Mouse (Mus musculus): ENCODE results near the gene Ndufaf2. TPM values are rescaled to one million over a fixed set of nuclear protein-coding genes. Genes with fewer than 3 reads are reported as not detected.

Ndufaf2 gene
- polyA plus RNA-seq, 1 experiment from 2014 or later = 65.2 TPM

DNA sequence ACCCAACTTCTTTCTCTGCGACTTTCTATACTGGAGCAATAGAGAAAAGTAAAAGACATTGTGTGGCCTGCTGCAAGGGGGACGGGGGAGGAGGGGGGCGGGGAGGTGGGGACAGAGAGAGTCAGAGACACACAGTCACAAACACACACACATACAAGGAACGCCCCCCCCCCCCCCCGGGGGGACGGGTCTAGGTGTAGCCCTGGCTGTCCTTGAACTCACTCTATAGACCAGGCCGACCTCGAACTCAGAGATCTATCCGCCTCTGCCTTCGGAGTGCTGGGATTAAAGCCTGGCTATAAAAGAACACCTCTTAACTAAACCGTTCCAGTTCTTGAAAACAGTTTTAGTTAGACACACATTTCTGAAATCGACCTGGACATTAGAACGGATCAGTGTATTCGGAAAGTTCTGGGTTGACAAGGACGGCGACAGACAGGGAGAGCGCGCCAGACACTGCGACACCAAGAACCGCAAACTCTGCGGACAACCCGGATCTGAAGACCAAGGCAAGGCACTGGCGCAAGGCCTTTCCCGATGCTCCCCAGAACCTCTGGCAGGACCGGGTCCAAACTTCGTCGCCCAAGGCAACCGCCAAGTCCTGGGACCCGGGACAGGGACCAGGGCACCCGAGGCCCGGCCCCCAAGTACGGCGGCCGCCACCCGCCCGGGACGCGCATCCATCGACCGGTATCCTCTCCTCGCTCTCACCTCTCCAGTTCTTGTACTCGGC, 525 bp downstream of the Ndufaf2 start:
- peaks cover 2% of the 10 kb centered on the region; the same call in 1 of the 2 replicates for H3K36me3 ChIP-seq (ENCODE audit: control insufficient read depth, insufficient read depth, low read length)
- no peaks in the 10 kb centered on the region for H3K9me3 ChIP-seq (ENCODE audit: control insufficient read depth, low read length)
- DNase-seq (ENCODE audit: low spot score) (peak; percentile 27), ATAC-seq (ENCODE audit: low read depth) (peak; percentile 73)
- H3K4me2 ChIP-seq (ENCODE audit: low read depth, low read length) = peak overlapping the region; percentile 55
- H3K4me3 ChIP-seq (ENCODE audit: low read depth, low read length) = peak overlapping the region; percentile 71
- H3K27me3 ChIP-seq (replicated peaks; ENCODE audit: control insufficient read depth, insufficient read depth, low read length) = no peaks in the 10 kb centered on the region
- H3K4me1 ChIP-seq (ENCODE audit: control insufficient read depth, insufficient read depth, low read length) = peaks cover 5% of the 10 kb centered on the region
- H3K27ac ChIP-seq (replicated peaks; ENCODE audit: low read depth, low read length) = no peak overlapping the region; the same call in 1 of the 2 replicates
- peak overlapping the region; percentile 77 for H3K9ac ChIP-seq (ENCODE audit: low read depth, low read length)
- WGBS = 3% methylated on average over 33 of the region's 42 CpGs

GRCm38 (mm10) chr13:108157156-108157555, 1.3 kb downstream of the Ndufaf2 start:
- DNase-seq (ENCODE audit: low spot score) (no peak), ATAC-seq (ENCODE audit: low read depth) (no peak)
- Histone ChIP-seq H3K27me3 (replicated peaks; ENCODE audit: control insufficient read depth, insufficient read depth, low read length) (no peaks in the 10 kb centered on the region), H3K36me3 (ENCODE audit: control insufficient read depth, insufficient read depth, low read length) (no peaks in the 10 kb centered on the region; the same call in 1 of the 2 replicates), H3K4me3 (ENCODE audit: low read depth, low read length) (no peak overlapping the region), H3K4me1 (ENCODE audit: control insufficient read depth, insufficient read depth, low read length) (peaks cover 5% of the 10 kb centered on the region), H3K9ac (ENCODE audit: low read depth, low read length) (no peak overlapping the region), H3K27ac (replicated peaks; ENCODE audit: low read depth, low read length) (no peak overlapping the region), H3K4me2 (ENCODE audit: low read depth, low read length) (peak overlapping the region; percentile 55; the same call in 1 of the 2 replicates), H3K9me3 (ENCODE audit: control insufficient read depth, low read length) (no peaks in the 10 kb centered on the region)
- 83% methylated on average over 2 of the region's 2 CpGs for WGBS

DNA sequence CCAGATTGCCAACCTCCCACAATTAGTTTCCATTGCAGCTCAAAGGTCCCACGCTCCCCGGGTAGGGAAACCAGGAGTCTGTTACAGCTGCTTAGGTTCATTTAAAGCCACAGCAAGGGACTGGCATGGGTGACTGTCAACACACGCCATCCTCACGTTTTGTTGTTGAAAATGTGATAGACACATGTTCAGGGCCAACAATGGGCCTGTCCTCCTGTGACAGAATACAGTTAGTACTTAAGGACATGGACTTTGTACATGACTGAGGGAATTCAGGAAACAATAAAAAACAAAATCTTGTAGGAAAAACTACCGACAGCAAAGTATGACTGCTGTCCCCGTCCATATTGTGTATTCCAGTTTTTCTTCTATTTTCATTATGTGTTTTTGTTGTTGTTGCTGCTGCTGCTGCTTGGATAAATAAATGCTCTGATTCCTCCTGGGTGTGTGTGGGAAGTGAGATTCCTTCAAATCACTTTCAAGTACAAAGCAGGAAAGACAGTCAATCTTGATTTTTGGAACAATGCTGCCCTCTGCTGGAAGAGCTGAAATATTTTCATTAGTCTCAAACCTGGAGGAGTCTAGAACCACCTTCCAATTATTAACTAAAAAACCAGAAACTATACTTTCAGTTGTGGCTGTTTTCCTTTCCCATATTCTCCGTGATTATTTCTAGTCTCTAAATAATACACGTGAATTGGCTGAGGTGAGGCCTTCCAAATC, 5.6 kb downstream of the Ndufaf2 start:
- DNase-seq (ENCODE audit: low spot score) (peak; percentile 83), ATAC-seq (ENCODE audit: low read depth) (peak; percentile 32; the same call in 1 of the 2 replicates)
- 63% methylated on average over 8 of the region's 8 CpGs for WGBS
- H3K4me2 ChIP-seq (ENCODE audit: low read depth, low read length) = no peak overlapping the region
- H3K27me3 ChIP-seq (replicated peaks; ENCODE audit: control insufficient read depth, insufficient read depth, low read length) = no peaks in the 10 kb centered on the region
- H3K9ac ChIP-seq (ENCODE audit: low read depth, low read length) = no peak overlapping the region
- H3K27ac ChIP-seq (replicated peaks; ENCODE audit: low read depth, low read length) = no peak overlapping the region
- H3K36me3 ChIP-seq (ENCODE audit: control insufficient read depth, insufficient read depth, low read length) = no peaks in the 10 kb centered on the region
- H3K4me1 ChIP-seq (ENCODE audit: control insufficient read depth, insufficient read depth, low read length) = no peaks in the 10 kb centered on the region
- H3K9me3 ChIP-seq (ENCODE audit: control insufficient read depth, low read length) = no peaks in the 10 kb centered on the region
- H3K4me3 ChIP-seq (ENCODE audit: low read depth, low read length) = no peak overlapping the region

- H3K9ac ChIP-seq (ENCODE audit: low read depth, low read length) = no peak overlapping the region
- H3K4me1 ChIP-seq (ENCODE audit: control insufficient read depth, insufficient read depth, low read length) = no peaks in the 10 kb centered on the region
- no peaks in the 10 kb centered on the region for H3K9me3 ChIP-seq (ENCODE audit: control insufficient read depth, low read length)
- no peak overlapping the region for H3K4me3 ChIP-seq (ENCODE audit: low read depth, low read length)
- H3K4me2 ChIP-seq (ENCODE audit: low read depth, low read length) = no peak overlapping the region
- ATAC-seq (ENCODE audit: low read depth) (no peak), DNase-seq (ENCODE audit: low spot score) (no peak)
- no peaks in the 10 kb centered on the region for H3K36me3 ChIP-seq (ENCODE audit: control insufficient read depth, insufficient read depth, low read length)
- no peaks in the 10 kb centered on the region for H3K27me3 ChIP-seq (replicated peaks; ENCODE audit: control insufficient read depth, insufficient read depth, low read length)
- H3K27ac ChIP-seq (replicated peaks; ENCODE audit: low read depth, low read length) = no peak overlapping the region
Measured at GRCm38 (mm10) chr13:108151782-108152181, 6.6 kb downstream of the Ndufaf2 start.

GRCm38 (mm10) chr13:108144086-108144485, 14.3 kb downstream of the Ndufaf2 start:
- H3K9me3 ChIP-seq (ENCODE audit: control insufficient read depth, low read length) = no peaks in the 10 kb centered on the region
- no peak overlapping the region for H3K4me3 ChIP-seq (ENCODE audit: low read depth, low read length)
- DNase-seq (ENCODE audit: low spot score) (no peak), ATAC-seq (ENCODE audit: low read depth) (no peak)
- no peak overlapping the region for H3K4me2 ChIP-seq (ENCODE audit: low read depth, low read length)
- H3K36me3 ChIP-seq (ENCODE audit: control insufficient read depth, insufficient read depth, low read length) = 0 out of 2 replicates have a peak, but pooled peaks cover 5% of the 10 kb centered on the region
- 93% methylated on average over 8 of the region's 8 CpGs for WGBS
- no peaks in the 10 kb centered on the region for H3K4me1 ChIP-seq (ENCODE audit: control insufficient read depth, insufficient read depth, low read length)
- H3K9ac ChIP-seq (ENCODE audit: low read depth, low read length) = no peak overlapping the region
- no peak overlapping the region for H3K27ac ChIP-seq (replicated peaks; ENCODE audit: low read depth, low read length)
- no peaks in the 10 kb centered on the region for H3K27me3 ChIP-seq (replicated peaks; ENCODE audit: control insufficient read depth, insufficient read depth, low read length)

DNA sequence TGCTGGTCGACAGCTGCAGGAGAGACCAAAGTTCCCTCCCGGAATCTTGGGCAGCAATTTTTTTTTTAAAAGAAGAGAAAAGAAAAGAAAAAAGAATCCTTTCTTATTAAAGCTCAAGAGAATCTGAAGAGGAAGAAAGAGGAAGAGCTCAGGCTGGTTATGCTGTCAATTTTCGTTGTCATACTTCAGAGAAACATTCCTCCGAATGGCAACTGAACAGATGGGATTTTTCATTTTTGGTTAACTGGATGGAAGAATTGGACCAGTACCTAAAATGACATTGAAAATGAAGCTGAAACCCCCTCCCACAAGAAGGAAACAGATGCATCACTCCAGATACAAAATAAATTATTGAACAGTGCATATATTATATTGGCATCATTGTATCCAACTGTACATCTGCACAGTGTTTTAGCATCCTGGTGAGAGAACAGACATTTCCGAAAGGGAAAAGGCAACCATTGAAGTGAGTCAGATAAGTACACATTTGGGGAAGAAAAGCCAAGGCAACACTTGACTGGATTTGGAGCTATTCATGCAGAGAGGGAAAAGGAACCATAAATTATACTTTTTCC, 19.9 kb downstream of the Ndufaf2 start:
- Histone ChIP-seq H3K4me3 (ENCODE audit: low read depth, low read length) (no peak overlapping the region), H3K4me2 (ENCODE audit: low read depth, low read length) (no peak overlapping the region), H3K9ac (ENCODE audit: low read depth, low read length) (no peak overlapping the region), H3K36me3 (ENCODE audit: control insufficient read depth, insufficient read depth, low read length) (0 out of 2 replicates have a peak, but pooled peaks cover under 1% of the 10 kb centered on the region), H3K27me3 (replicated peaks; ENCODE audit: control insufficient read depth, insufficient read depth, low read length) (no peaks in the 10 kb centered on the region), H3K27ac (replicated peaks; ENCODE audit: low read depth, low read length) (no peak overlapping the region), H3K4me1 (ENCODE audit: control insufficient read depth, insufficient read depth, low read length) (no peaks in the 10 kb centered on the region), H3K9me3 (ENCODE audit: control insufficient read depth, low read length) (no peaks in the 10 kb centered on the region)
- ATAC-seq (ENCODE audit: low read depth) = no peak
- DNase-seq (ENCODE audit: low spot score) = no peak
- WGBS = 84% methylated on average over 5 of the region's 5 CpGs

- H3K4me3 ChIP-seq (ENCODE audit: low read depth, low read length) = no peak overlapping the region
- no peak overlapping the region for H3K9ac ChIP-seq (ENCODE audit: low read depth, low read length)
- 69% methylated on average over 6 of the region's 6 CpGs for WGBS
- H3K9me3 ChIP-seq (ENCODE audit: control insufficient read depth, low read length) = no peaks in the 10 kb centered on the region
- H3K27ac ChIP-seq (replicated peaks; ENCODE audit: low read depth, low read length) = no peak overlapping the region
- H3K4me1 ChIP-seq (ENCODE audit: control insufficient read depth, insufficient read depth, low read length) = no peaks in the 10 kb centered on the region
- DNase-seq (ENCODE audit: low spot score) (no peak), ATAC-seq (ENCODE audit: low read depth) (no peak)
- no peaks in the 10 kb centered on the region for H3K27me3 ChIP-seq (replicated peaks; ENCODE audit: control insufficient read depth, insufficient read depth, low read length)
- no peaks in the 10 kb centered on the region for H3K36me3 ChIP-seq (ENCODE audit: control insufficient read depth, insufficient read depth, low read length)
- no peak overlapping the region for H3K4me2 ChIP-seq (ENCODE audit: low read depth, low read length)
Measured at GRCm38 (mm10) chr13:108135617-108136016, 22.8 kb downstream of the Ndufaf2 start.

DNA sequence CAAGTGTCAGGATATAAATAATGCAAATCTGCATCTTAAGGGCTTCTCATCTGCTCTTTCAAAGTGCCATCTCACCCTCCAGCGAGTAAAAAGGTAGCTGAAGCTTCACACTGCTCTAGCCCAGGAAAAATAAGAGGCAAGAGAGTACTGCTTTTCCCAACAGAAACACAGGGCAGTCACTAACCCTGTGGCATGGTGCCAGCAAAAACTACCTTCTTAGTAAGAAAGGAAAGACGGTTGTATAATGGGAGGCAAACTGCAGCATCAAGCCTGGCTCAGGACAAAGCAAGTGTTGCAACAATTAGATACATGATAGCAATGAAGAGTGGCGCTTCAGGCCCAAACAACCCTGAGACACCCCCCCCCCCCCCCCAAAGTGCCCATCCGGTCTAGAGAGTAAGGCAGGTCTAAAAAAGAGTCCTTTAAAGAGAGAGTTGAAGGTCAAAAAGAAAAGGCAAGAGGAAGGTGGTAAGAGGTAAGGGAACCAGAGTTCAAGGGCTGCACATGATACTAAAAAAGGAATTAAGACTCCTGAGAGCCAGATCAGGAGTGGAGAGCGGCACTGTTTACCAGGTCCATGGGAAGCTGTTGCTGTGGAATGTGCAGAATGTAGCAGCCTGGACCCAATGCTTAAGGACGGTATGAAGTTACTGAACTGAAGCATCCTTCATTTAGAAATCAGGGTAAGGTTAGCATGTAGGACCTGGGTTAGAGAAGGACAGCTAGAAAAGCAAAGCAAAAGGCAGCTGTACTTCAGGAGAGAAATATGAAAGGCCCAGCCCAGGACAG, 26.2 kb downstream of the Ndufaf2 start:
- H3K27ac ChIP-seq (replicated peaks; ENCODE audit: low read depth, low read length) = no peak overlapping the region
- no peak for DNase-seq (ENCODE audit: low spot score)

More for the DNA sequence above, 26.2 kb downstream of the Ndufaf2 start:
- ATAC-seq (ENCODE audit: low read depth) = no peak
- Histone ChIP-seq H3K4me1 (ENCODE audit: control insufficient read depth, insufficient read depth, low read length) (no peaks in the 10 kb centered on the region), H3K4me2 (ENCODE audit: low read depth, low read length) (no peak overlapping the region), H3K27me3 (replicated peaks; ENCODE audit: control insufficient read depth, insufficient read depth, low read length) (no peaks in the 10 kb centered on the region), H3K9ac (ENCODE audit: low read depth, low read length) (no peak overlapping the region), H3K36me3 (ENCODE audit: control insufficient read depth, insufficient read depth, low read length) (no peaks in the 10 kb centered on the region), H3K9me3 (ENCODE audit: control insufficient read depth, low read length) (no peaks in the 10 kb centered on the region), H3K4me3 (ENCODE audit: low read depth, low read length) (no peak overlapping the region)
- WGBS = 52% methylated on average over 6 of the region's 6 CpGs

Measured in embryonic facial prominence, embryonic 14.5 days (tissue).